Comparison of ENCODE assay signal across 21 mouse cellular contexts in the genomic region with DNA sequence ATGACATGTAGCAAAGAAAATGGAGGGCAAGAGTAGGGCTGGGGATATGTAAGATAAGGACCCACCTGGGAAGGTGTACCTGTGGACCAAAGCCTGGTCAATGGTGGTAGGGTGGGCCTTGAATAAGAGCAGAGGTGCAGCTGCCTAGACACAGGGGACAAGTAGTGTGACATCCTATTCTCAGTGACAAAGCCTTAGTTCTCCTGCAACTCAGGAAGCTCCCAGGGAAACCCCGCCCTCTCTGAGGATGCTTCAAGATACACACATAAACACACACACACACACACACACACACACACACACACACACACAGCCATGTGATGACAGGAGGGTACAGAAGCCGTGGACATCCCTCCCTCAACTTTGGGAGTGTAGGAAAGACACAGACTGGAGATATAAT. TPM values are rescaled to one million over a fixed set of nuclear protein-coding genes. Genes with fewer than 3 reads are reported as not detected.
DNase-seq lines count a peak whose midpoint lies in the region; TF ChIP-seq lines count a peak whose summit lies in the region.
"Had no signal": no experiment of that assay in that cellular context is flagged by ENCODE, and none has a peak within 500 bp of the region (broad histone marks: within the 10 kb centered on the region; RNA-seq: fewer than 3 reads in every experiment).

No protein-coding gene starts in this region.

- TF ChIP-seq CTCF in lung, adult 2 months (IDR thresholded peaks at IDR 0.05; ENCODE audit: insufficient read depth, low read length) = no peak

- peaks cover 5% of the 10 kb centered on the region for H3K4me1 ChIP-seq in lung, adult 2 months (ENCODE audit: control insufficient read depth, insufficient read depth, low read length)
- H3K4me1 ChIP-seq: forebrain, embryonic 12.5 days had no signal

- no peak for TF ChIP-seq POLR2A in lung, adult 2 months (IDR thresholded peaks at IDR 0.05; ENCODE audit: borderline replicate concordance, extremely low read depth, low read depth, low read length)

- DNase-seq in kidney, adult 18-20 months = peak; percentile 6
- DNase-seq in kidney, postnatal 36 days = no peak
- DNase-seq in lung, adult 2 months = peak; percentile 3
- DNase-seq in lung, postnatal 36 days = no peak
- peak; percentile 51 for DNase-seq in lung, postnatal 10 days
- DNase-seq in lung, postnatal 4 days = no peak
- DNase-seq: adrenal gland, adult 2 months; adrenal gland, postnatal 10 days; adrenal gland, postnatal 25 days; cerebellum, adult 11 months; cerebellum, adult 18-20 months; cerebellum, adult 8-10 months; cerebellum, adult 9-11 months; cerebellum, postnatal 14 days; cerebellum, postnatal 36 days; embryo, embryonic 11 days had no signal

- H3K4me3 ChIP-seq in lung, adult 2 months (replicated peaks; ENCODE audit: extremely low read depth, low read depth, low read length) = no peak overlapping the region
- H3K4me3 ChIP-seq: embryonic facial prominence, embryonic 13.5 days; embryonic facial prominence, embryonic 15.5 days; erythroblast, embryonic 14.5 days; forebrain, embryonic 10.5 days; forebrain, embryonic 12.5 days had no signal

- 57% methylated on average over 2 of the region's 2 CpGs for WGBS in lung, adult 2 months

RNA-seq across cellular contexts. Expression of a gene that starts 0.7 kb away (rescaled TPM):
- 27.5 and 34.3 TPM in 2 replicates for polyA plus RNA-seq in lung, adult 2 months (2012; rRNA removed)

Comparison
In these comparisons a context has a peak if more than half of its experiments do, and no peak if none do; other contexts are left out.
1. DNase-seq: peak in kidney, adult 18-20 months (single experiment), lung, adult 2 months (single experiment) and lung, postnatal 10 days (single experiment); none in kidney, postnatal 36 days (0 of 2), lung, postnatal 36 days (single experiment) and lung, postnatal 4 days (0 of 2).